Mouse (Mus musculus) right cerebral cortex, adult 18-20 months (tissue): ENCODE data around the gene Esrp2.

ENCODE experiments used
- DNase-seq: peaks from one replicate; pipeline ENCODE4 v3.0.0; 2022; ENCODE audit warnings: mixed read lengths

The Esrp2 gene

GRCm38 (mm10) chr8:106115897-106116296 is 20.9 kb downstream of the Esrp2 start:
- DNase-seq, result no peak

- no peak for DNase-seq
Measured at GRCm38 (mm10) chr8:106112514-106112913, 24.3 kb downstream of the Esrp2 start.

GRCm38 (mm10) chr8:106112041-106112440 is 24.7 kb downstream of the Esrp2 start:
- no peak for DNase-seq

GRCm38 (mm10) chr8:106108729-106109128 is 28.0 kb downstream of the Esrp2 start:
- no peak for DNase-seq

- peak; percentile 7 for DNase-seq
Measured at GRCm38 (mm10) chr8:106108080-106108479, 28.7 kb downstream of the Esrp2 start.

GRCm38 (mm10) chr8:106106193-106106592 is 30.6 kb downstream of the Esrp2 start:
- DNase-seq, result no peak

- no peak for DNase-seq
Measured at GRCm38 (mm10) chr8:106103888-106104287, 32.9 kb downstream of the Esrp2 start.

GRCm38 (mm10) chr8:106102321-106102720 is 34.5 kb downstream of the Esrp2 start:
- DNase-seq, result no peak
